Mouse (Mus musculus) embryonic facial prominence, embryonic 11.5 days (tissue): ENCODE data around the gene Mroh2a. TPM values are rescaled to one million over a fixed set of nuclear protein-coding genes. Genes with fewer than 3 reads are reported as not detected.

Experiments
- ATAC-seq: fragments of 200-750 bp; cut with Nextera tagmentation; replicated peaks from 2 replicates; pipeline ENCODE4 v1.8.0; 2017; ENCODE audit warnings: low read depth; ENCODE audit not compliant: insufficient number of reproducible peaks, low FRiP score, low TSS enrichment
- DNase-seq: peaks from one replicate; pipeline ENCODE4 v3.0.0-alpha.2; 2015; ENCODE audit warnings: low spot score
- H3K27ac ChIP-seq: fragments of 300-500 bp; sonication (generic); replicated peaks from 2 replicates; pipeline ENCODE4 v1.5.1; 2014; ENCODE audit warnings: mild to moderate bottlenecking, low read depth, low read length, control low read depth
- H3K27me3 ChIP-seq: fragments of 300-500 bp; sonication (generic); 2 replicates; pipeline ENCODE4 v1.6.1; 2014; ENCODE audit warnings: mild to moderate bottlenecking, low read length, moderate library complexity, mixed read lengths; ENCODE audit not compliant: control insufficient read depth, insufficient read depth
- H3K36me3 ChIP-seq: fragments of 300-500 bp; sonication (generic); replicated peaks from 2 replicates; pipeline ENCODE4 v1.6.1; 2014; ENCODE audit warnings: low read depth, mild to moderate bottlenecking, low read length, moderate library complexity, mixed read lengths; ENCODE audit not compliant: control insufficient read depth, insufficient read depth
- H3K4me1 ChIP-seq: fragments of 300-500 bp; sonication (generic); 2 replicates; pipeline ENCODE4 v1.6.1; 2014; ENCODE audit warnings: low read length, mixed read lengths; ENCODE audit not compliant: control insufficient read depth, insufficient read depth
- H3K4me2 ChIP-seq: fragments of 300-500 bp; sonication (generic); 2 replicates; pipeline ENCODE4 v1.6.1; 2014; ENCODE audit warnings: low read depth, mild to moderate bottlenecking, control low read depth, low read length, moderate library complexity
- H3K4me3 ChIP-seq: fragments of 300-500 bp; sonication (generic); 2 replicates; pipeline ENCODE4 v1.5.1; 2014; ENCODE audit warnings: low read depth, low read length, control low read depth
- H3K9ac ChIP-seq: fragments of 300-500 bp; sonication (generic); replicated peaks from 2 replicates; pipeline ENCODE4 v1.6.1; 2014; ENCODE audit warnings: mild to moderate bottlenecking, control low read depth, low read length
- H3K9me3 ChIP-seq: fragments of 300-500 bp; sonication (generic); replicated peaks from 2 replicates; pipeline ENCODE4 v1.6.1; 2016; ENCODE audit warnings: mild to moderate bottlenecking, low read length, inconsistent platforms, mixed read lengths; ENCODE audit not compliant: control insufficient read depth
- WGBS: fragments of 180-500 bp; shearing (Covaris S2); extraction: QIAGEN DNeasy Blood & Tissue Kit; methylation state at CpG from one replicate; pipeline ENCODE4 v1.1.7; 2014; 5-methylcytosine and 5-hydroxymethylcytosine counted together
- polyA plus RNA-seq: library from polyadenylated mRNA; unstranded; fragments of >200 nt; fragmentation: Nextera tagmentation; extraction: Ambion mirVana; gene quantifications from 2 replicates; pipeline ENCODE4 v1.2.1, GENCODE M21; 2014

Mroh2a gene
- polyA plus RNA-seq, 1 experiment from 2014 or later: 1.00 TPM

DNA sequence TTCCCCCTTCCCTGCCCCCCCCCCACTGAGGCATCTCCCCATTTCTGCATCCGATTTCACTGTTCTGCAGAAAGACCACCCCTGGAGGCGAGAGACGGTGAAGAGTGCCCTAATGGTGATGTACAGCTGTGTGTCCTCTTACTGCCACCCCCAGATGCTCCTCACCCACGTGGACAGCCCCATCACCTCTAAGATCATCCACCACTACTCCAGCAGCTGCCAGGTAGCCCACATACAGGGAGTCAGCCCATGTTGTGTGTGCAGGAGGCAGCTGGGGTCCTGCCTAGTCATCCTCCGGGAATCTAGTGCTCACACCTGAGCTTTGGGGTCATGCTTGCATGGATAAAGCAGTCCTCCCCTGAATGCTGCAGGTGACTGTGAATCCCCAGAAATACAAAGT, 17.1 kb downstream of the Mroh2a start:
- H3K9ac ChIP-seq: no peak overlapping the region
- H3K4me2 ChIP-seq: no peak overlapping the region
- DNase-seq: no peak
- 68% methylated on average over 5 of the region's 5 CpGs for WGBS
- no peak overlapping the region for H3K4me3 ChIP-seq
- H3K4me1 ChIP-seq: no peaks in the 10 kb centered on the region
- H3K36me3 ChIP-seq: no peaks in the 10 kb centered on the region
- peaks cover 92% of the 10 kb centered on the region for H3K9me3 ChIP-seq
- no peak overlapping the region for H3K27ac ChIP-seq
- H3K27me3 ChIP-seq: no peaks in the 10 kb centered on the region
- no peak for ATAC-seq

DNA sequence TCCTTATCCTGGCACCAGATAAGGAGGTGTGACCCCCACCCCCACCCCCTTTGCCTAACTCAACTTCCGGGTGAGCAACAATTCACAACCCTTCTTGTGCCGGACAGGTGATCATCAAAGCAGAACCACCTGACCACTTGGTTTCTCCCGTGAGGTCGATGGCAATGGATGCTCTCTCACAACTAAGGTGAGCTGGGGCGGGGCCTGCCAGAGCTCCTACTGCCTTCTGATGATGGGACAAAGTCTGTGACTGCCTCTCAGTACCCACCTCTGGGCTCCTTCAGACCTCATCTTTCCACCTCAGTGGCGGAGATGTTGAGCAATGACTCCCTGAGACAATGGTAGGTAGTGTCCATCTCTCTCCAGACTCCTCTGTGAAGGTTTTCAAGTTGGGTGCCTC, 19.1 kb downstream of the Mroh2a start:
- 76% methylated on average over 6 of the region's 6 CpGs for WGBS
- Histone ChIP-seq H3K4me1 (no peaks in the 10 kb centered on the region), H3K9ac (no peak overlapping the region), H3K4me2 (no peak overlapping the region), H3K27me3 (no peaks in the 10 kb centered on the region), H3K9me3 (peaks cover 92% of the 10 kb centered on the region), H3K36me3 (no peaks in the 10 kb centered on the region), H3K27ac (no peak overlapping the region), H3K4me3 (no peak overlapping the region)
- no peak for DNase-seq
- ATAC-seq: no peak

DNA sequence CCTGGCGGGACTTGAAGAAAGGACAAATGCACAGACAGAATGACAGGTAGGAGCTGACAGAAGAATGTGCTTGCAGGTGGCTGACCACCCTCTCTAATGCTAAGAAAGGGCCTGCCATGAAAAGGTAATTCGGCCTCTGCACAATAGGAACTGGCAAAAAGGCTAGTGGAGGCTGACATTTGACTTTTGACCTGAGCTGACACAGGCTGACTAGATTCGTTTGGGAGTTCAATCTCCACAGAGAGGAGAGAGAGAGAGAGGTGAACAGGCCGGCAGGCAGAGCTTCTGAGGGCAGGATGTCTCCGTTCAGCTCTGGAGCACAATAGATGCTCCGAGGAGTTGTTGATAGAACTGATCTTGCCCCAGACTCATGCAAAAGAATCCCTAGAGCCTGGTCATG, 19.6 kb downstream of the Mroh2a start:
- Histone ChIP-seq H3K9ac (no peak overlapping the region), H3K4me2 (no peak overlapping the region), H3K27me3 (no peaks in the 10 kb centered on the region), H3K4me1 (no peaks in the 10 kb centered on the region), H3K36me3 (no peaks in the 10 kb centered on the region), H3K27ac (no peak overlapping the region), H3K4me3 (no peak overlapping the region), H3K9me3 (peaks cover 92% of the 10 kb centered on the region)
- ATAC-seq: no peak
- WGBS: 47% methylated on average over 6 of the region's 6 CpGs
- no peak for DNase-seq

DNA sequence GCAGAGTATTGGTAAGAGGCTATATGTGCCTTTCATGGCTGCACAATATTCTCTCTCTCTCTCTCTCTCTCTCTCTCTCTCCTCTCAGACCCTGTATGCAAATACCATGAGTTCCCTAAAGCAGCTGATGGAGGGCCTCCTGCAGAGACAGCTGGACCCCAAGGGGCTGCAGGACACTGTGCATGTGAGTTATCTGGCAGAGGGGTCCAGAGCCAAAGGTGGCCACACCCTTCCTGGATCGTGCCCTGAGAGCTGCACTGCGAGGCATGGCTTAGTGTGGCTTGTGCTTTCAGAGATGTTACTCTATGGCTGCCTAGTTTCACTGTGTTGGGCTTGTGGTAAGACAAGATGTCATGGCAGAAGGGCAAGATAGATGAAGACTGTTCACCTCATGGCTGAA, 20.9 kb downstream of the Mroh2a start:
- WGBS: 56% methylated on average over 2 of the region's 2 CpGs
- Histone ChIP-seq H3K27ac (no peak overlapping the region), H3K9ac (no peak overlapping the region), H3K4me3 (no peak overlapping the region), H3K36me3 (no peaks in the 10 kb centered on the region), H3K27me3 (no peaks in the 10 kb centered on the region), H3K9me3 (peaks cover 94% of the 10 kb centered on the region), H3K4me1 (no peaks in the 10 kb centered on the region), H3K4me2 (no peak overlapping the region)
- DNase-seq: no peak
- no peak for ATAC-seq

- H3K36me3 ChIP-seq: no peaks in the 10 kb centered on the region
- no peak overlapping the region for H3K4me3 ChIP-seq
- no peak overlapping the region for H3K4me2 ChIP-seq
- ATAC-seq (no peak), DNase-seq (no peak)
- H3K27ac ChIP-seq: no peak overlapping the region
- peaks cover 92% of the 10 kb centered on the region for H3K9me3 ChIP-seq
- 69% methylated on average over 4 of the region's 4 CpGs for WGBS
- no peaks in the 10 kb centered on the region for H3K27me3 ChIP-seq
- no peak overlapping the region for H3K9ac ChIP-seq
- H3K4me1 ChIP-seq: no peaks in the 10 kb centered on the region
Observed at GRCm38 (mm10) chr1:88248658-88249057, 21.9 kb downstream of the Mroh2a start.

- H3K36me3 ChIP-seq: no peaks in the 10 kb centered on the region
- H3K9ac ChIP-seq: no peak overlapping the region
- no peaks in the 10 kb centered on the region for H3K4me1 ChIP-seq
- no peak overlapping the region for H3K4me2 ChIP-seq
- WGBS: 80% methylated on average over 7 of the region's 7 CpGs
- no peak; the same call in 1 of the 2 replicates for ATAC-seq
- H3K9me3 ChIP-seq: peaks cover 93% of the 10 kb centered on the region
- H3K4me3 ChIP-seq: no peak overlapping the region
- DNase-seq: no peak
- no peak overlapping the region for H3K27ac ChIP-seq
- H3K27me3 ChIP-seq: no peaks in the 10 kb centered on the region
Observed at GRCm38 (mm10) chr1:88249596-88249995, 22.8 kb downstream of the Mroh2a start.

DNA sequence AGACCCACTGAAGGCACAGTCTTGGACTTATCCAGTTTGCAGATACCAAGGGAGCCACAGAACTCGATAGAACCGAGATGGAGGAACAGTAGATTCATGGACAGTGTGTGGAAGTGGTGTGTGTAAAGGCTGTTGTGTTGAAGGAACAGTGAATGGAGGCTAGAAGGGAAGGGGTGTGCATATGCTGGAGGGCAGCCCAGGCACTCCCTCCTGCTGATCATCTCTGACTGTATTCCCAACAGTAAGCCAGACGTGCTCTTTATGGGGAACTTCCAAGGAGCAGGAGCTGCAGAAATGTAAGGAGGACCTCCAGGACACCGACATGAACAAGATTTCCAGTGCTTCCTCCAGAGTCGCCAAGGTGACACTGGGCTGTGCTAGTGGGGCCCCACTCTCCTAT, 23.2 kb downstream of the Mroh2a start:
- peaks cover 93% of the 10 kb centered on the region for H3K9me3 ChIP-seq
- H3K9ac ChIP-seq: no peak overlapping the region
- no peak overlapping the region for H3K4me3 ChIP-seq
- no peaks in the 10 kb centered on the region for H3K36me3 ChIP-seq
- 84% methylated on average over 5 of the region's 5 CpGs for WGBS
- DNase-seq (no peak), ATAC-seq (no peak; the same call in 1 of the 2 replicates)
- no peaks in the 10 kb centered on the region for H3K4me1 ChIP-seq
- no peak overlapping the region for H3K27ac ChIP-seq
- H3K27me3 ChIP-seq: no peaks in the 10 kb centered on the region
- no peak overlapping the region for H3K4me2 ChIP-seq

DNA sequence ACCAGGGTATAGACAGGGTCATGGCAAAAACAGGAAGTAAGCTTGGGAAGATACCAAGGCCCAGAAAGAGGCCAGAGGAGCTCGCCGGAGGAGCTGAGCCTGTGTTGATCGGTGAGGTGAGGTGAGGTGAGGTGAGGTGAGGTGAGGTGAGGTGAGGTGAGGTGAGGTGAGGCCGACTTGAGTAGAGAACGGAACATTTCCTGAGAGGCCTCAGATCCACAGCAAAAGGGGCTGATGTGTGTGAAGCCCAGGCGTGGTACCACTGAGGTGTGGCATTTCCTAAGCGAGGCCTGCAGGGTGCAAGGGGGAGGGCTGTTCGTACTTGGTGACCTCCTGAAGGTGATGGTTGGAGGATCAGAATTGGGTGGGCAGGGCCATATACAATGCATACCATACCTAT, 26.3 kb downstream of the Mroh2a start:
- no peak overlapping the region for H3K27ac ChIP-seq
- H3K4me1 ChIP-seq: no peaks in the 10 kb centered on the region
- no peak for ATAC-seq
- H3K4me3 ChIP-seq: no peak overlapping the region
- H3K36me3 ChIP-seq: no peaks in the 10 kb centered on the region
- H3K4me2 ChIP-seq: no peak overlapping the region
- DNase-seq: no peak
- WGBS: 77% methylated on average over 8 of the region's 8 CpGs
- H3K27me3 ChIP-seq: no peaks in the 10 kb centered on the region
- no peak overlapping the region for H3K9ac ChIP-seq
- H3K9me3 ChIP-seq: peaks cover 90% of the 10 kb centered on the region
